Mouse (Mus musculus) monocyte, adult 2 months (primary cell): ENCODE data around the gene Gm28051.

Experiments used
- DNase-seq, 2 experiments: peaks; one replicate each; pipeline ENCODE4 v3.0.0; 2022; ENCODE audit warnings: low spot score in 2 of 2, low read depth in 1 of 2

The Gm28051 gene

GRCm38 (mm10) chr12:102706833-102707463 lies 50.6 kb downstream of the Gm28051 start:
- DNase-seq: no peak

- DNase-seq: no peak
Observed at GRCm38 (mm10) chr12:102705906-102706640, 51.5 kb downstream of the Gm28051 start.

- peak; percentile 54 to 80 for DNase-seq
Observed at GRCm38 (mm10) chr12:102705216-102705871, 52.2 kb downstream of the Gm28051 start.

GRCm38 (mm10) chr12:102704457-102705198 lies 52.9 kb downstream of the Gm28051 start, which contains the start of gene Itpk1:
Itpk1 (minus strand) TSS chr12:102704930.
- no peak for DNase-seq

GRCm38 (mm10) chr12:102703921-102704408 lies 53.6 kb downstream of the Gm28051 start:
- DNase-seq: no peak

GRCm38 (mm10) chr12:102703441-102703840 lies 54.1 kb downstream of the Gm28051 start:
- DNase-seq: no peak

GRCm38 (mm10) chr12:102703111-102703412 lies 54.5 kb downstream of the Gm28051 start:
- DNase-seq: no peak

GRCm38 (mm10) chr12:102702356-102703110 lies 55.0 kb downstream of the Gm28051 start:
- DNase-seq: peak in 1 of 2 experiments; percentile 53

GRCm38 (mm10) chr12:102701691-102702207 lies 55.8 kb downstream of the Gm28051 start:
- DNase-seq: no peak

GRCm38 (mm10) chr12:102700453-102700852 lies 57.1 kb downstream of the Gm28051 start:
- no peak for DNase-seq

- DNase-seq: no peak
Observed at GRCm38 (mm10) chr12:102699156-102699555, 58.4 kb downstream of the Gm28051 start.

GRCm38 (mm10) chr12:102698089-102698684 lies 59.4 kb downstream of the Gm28051 start:
- no peak for DNase-seq

- DNase-seq: no peak
Observed at GRCm38 (mm10) chr12:102697381-102697780, 60.2 kb downstream of the Gm28051 start.

GRCm38 (mm10) chr12:102696635-102697354 lies 60.8 kb downstream of the Gm28051 start:
- DNase-seq: no peak

GRCm38 (mm10) chr12:102695369-102696239 lies 62.0 kb downstream of the Gm28051 start:
- no peak for DNase-seq

GRCm38 (mm10) chr12:102691761-102692160 lies 65.8 kb downstream of the Gm28051 start:
- DNase-seq: no peak

- no peak for DNase-seq
Observed at GRCm38 (mm10) chr12:102691180-102691579, 66.4 kb downstream of the Gm28051 start.
